Mouse (Mus musculus) thymus, adult 2 months (tissue): ENCODE measurements around the gene A130010J15Rik. TPM values are rescaled to one million over a fixed set of nuclear protein-coding genes. Genes with fewer than 3 reads are reported as not detected.

Experiments used
- DNase-seq: peaks from one replicate; pipeline ENCODE4 v3.0.0; 2021
- H3K27ac ChIP-seq: fragments of 200-500 bp; 2 replicates; pipeline ENCODE4 v1.5.1; 2012; ENCODE audit warnings: low read length, control low read depth; ENCODE audit not compliant: control insufficient read depth, insufficient read depth
- H3K27me3 ChIP-seq: fragments of 200-500 bp; 2 replicates; pipeline ENCODE4 v1.6.1; 2012; ENCODE audit warnings: mild to moderate bottlenecking, low read length, moderate library complexity, mixed read lengths; ENCODE audit not compliant: control insufficient read depth, insufficient read depth
- H3K36me3 ChIP-seq: fragments of 200-500 bp; 2 replicates; pipeline ENCODE4 v1.6.1; 2012; ENCODE audit warnings: mild to moderate bottlenecking, low read length, moderate library complexity; ENCODE audit not compliant: control insufficient read depth, insufficient read depth
- H3K4me1 ChIP-seq: fragments of 200-500 bp; replicated peaks from 2 replicates; pipeline ENCODE4 v1.6.1; 2012; ENCODE audit warnings: low read length; ENCODE audit not compliant: control insufficient read depth, insufficient read depth
- H3K4me3 ChIP-seq: fragments of 200-500 bp; 2 replicates; pipeline ENCODE4 v1.5.1; 2012; ENCODE audit warnings: mild to moderate bottlenecking, low read length, control low read depth, moderate library complexity; ENCODE audit not compliant: control insufficient read depth, insufficient read depth
- CTCF ChIP-seq: fragments of 200-500 bp; IDR thresholded peaks from 2 replicates; pipeline ENCODE4 v1.5.1; 2012; ENCODE audit warnings: mild to moderate bottlenecking, control low read depth, low read length, moderate library complexity, borderline replicate concordance; ENCODE audit not compliant: control insufficient read depth, poor library complexity, insufficient read depth; ENCODE audit errors: extremely low read depth
- POLR2A ChIP-seq: fragments of 200-500 bp; IDR thresholded peaks from 2 replicates; pipeline ENCODE4 v1.6.1; 2012; ENCODE audit warnings: mild to moderate bottlenecking, low read length, control low read depth, moderate library complexity; ENCODE audit not compliant: control insufficient read depth, poor library complexity, insufficient read depth; ENCODE audit errors: extremely low read depth
- WGBS: fragments of 180-500 bp; shearing (Covaris S2); methylation state at CpG from one replicate; pipeline ENCODE4 v1.1.7; 2018; 5-methylcytosine and 5-hydroxymethylcytosine counted together
- polyA plus RNA-seq: library from polyadenylated mRNA; depleted of rRNA; stranded (reverse); fragments of >200 nt; gene quantifications from 2 replicates; pipeline ENCODE4 v1.2.3, GENCODE M21; 2012

Gene A130010J15Rik
- polyA plus RNA-seq, 1 experiment = 7.2 TPM

DNA sequence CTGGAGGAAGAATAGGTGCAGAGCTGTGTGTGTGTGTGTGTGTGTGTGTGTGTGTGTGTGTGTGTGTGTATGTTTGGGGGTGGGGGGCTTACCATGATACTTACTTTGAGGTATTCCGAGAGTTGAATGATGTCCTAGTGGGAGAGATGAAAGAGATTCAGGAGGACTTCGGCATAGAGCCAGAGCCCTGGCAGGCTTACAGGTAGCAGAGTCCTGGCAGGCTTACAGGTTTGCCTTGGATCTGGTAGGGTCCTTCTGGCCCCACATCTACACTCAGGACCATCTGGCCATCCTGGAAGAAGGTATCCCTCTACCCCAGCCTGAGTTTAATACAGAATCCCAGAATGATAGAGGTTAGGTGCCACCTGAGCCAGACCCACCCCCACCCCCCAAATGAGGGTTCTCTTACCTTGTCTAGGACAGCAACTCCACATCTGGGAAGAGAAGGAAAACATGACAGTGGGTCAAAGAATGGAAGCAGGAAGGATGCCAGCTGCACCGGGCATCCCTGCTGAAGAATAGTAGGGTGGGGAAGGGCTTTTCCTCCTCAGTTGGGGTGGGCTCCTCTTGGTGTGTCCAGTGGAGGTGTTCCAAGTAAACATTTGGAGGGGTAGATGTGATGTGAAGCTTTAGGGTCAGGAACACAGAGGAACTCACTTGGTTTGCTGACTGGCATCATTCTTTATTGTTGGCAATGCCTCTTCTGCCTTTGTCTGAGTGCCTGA, 26.7 kb downstream of the A130010J15Rik start:
- TF ChIP-seq CTCF (no peak), POLR2A (no peak)
- Histone ChIP-seq H3K4me3 (no peak overlapping the region), H3K36me3 (peaks cover 92% of the 10 kb centered on the region), H3K27ac (no peak overlapping the region), H3K27me3 (no peaks in the 10 kb centered on the region), H3K4me1 (peaks cover 49% of the 10 kb centered on the region)
- WGBS = 97% methylated on average over 3 of the region's 3 CpGs
- DNase-seq = no peak

DNA sequence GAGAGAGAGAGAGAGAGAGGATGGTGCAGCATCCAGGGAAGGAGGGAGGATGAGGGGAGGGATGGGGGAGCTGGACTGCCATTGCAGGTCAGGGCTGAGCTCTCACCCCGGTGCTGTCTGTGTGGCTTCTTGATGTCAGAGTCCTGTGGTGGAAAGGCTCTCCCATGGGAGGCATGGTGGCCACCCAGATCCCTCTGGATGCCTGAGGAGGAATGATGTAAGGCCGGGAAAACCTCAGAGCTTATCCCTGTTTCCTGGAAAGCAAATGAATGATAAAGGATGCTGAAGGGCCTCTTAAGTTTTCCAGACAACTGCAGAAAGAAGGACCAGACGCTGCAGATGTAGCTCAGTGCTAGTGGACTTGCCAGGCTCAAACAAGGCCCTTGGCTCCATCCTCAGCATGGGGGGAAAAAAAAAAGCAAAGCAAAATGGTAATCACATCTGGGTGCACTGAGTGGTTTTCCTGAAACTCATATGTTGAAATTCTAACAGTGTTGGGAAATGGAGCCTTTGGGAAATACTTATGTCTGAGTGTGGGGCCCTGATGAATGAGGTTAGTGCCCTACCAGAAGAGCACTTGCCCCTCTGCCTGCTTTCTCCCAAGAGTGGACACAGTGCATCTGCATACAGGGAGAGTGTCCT, 27.4 kb downstream of the A130010J15Rik start:
- Histone ChIP-seq H3K27ac (no peak overlapping the region), H3K36me3 (peaks cover 85% of the 10 kb centered on the region), H3K4me1 (peaks cover 43% of the 10 kb centered on the region), H3K4me3 (no peak overlapping the region), H3K27me3 (no peaks in the 10 kb centered on the region)
- WGBS = 96% methylated on average over 3 of the region's 3 CpGs
- DNase-seq = no peak
- TF ChIP-seq POLR2A = no peak
- no peak for TF ChIP-seq CTCF

DNA sequence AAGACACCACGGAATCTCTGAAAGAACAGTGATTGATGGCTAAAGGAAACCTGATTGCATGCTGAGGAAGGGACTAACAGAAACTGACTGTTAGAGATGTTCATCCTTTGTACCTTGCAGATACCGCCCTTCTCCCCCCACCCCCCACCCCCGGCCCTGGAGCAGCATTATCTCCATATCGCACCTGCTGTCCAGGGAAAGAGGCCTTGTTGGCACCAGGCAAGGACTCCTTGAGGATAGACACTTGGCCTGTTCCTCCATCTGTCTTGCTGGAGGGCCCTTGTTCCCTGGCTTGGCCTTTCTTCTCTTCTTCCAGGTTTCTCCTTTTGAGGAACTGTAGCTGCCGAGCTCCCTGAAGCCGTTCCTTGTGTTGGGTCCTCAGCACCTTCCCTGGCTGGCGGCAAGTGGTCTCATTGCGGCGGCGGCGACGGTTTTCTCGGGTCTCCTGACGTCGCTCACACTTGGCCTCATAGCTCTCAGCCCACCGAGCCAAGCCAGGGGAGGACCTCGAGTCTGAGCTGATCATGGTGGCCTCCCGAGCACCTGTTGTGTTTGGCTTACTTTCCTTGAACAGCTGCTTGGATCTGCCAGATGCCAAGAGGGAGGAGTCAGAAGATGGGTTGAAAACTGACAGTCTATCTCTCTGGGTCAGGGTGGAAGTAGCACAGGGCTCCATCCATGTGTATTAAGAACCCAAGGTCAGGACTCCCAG, 29.8 kb downstream of the A130010J15Rik start:
- peaks cover 28% of the 10 kb centered on the region for H3K4me1 ChIP-seq
- H3K36me3 ChIP-seq = peaks cover 64% of the 10 kb centered on the region

DNA sequence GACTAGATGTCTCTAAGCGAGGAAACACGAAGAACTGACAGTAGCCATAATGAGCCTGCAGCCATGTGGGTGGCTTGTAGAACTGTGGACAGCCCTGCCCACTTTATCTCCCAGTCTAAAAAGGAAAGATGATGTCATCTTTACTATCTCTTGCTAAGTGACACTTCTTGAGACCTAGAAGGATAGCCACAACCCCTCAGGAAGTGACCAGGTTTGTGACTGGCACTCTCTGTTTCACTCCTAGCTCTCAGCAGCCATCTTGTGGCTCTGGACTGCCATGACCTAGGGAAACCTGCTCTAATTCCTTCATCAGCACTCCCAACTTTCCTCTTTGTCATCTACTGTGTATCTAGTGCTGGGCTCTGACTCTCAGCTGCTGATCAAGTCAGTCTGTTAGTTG, 30.5 kb downstream of the A130010J15Rik start:
- TF ChIP-seq CTCF = no peak
- Histone ChIP-seq H3K27me3 (no peaks in the 10 kb centered on the region), H3K36me3 (peaks cover 57% of the 10 kb centered on the region), H3K27ac (peak overlapping the region; percentile 3; the same call in 1 of the 2 replicates), H3K4me3 (no peak overlapping the region), H3K4me1 (peaks cover 28% of the 10 kb centered on the region)
- 96% methylated on average over 2 of the region's 2 CpGs for WGBS
- no peak for DNase-seq

More for the DNA sequence above, 29.8 kb downstream of the A130010J15Rik start:
- Histone ChIP-seq H3K27me3 (no peaks in the 10 kb centered on the region), H3K4me3 (no peak overlapping the region), H3K27ac (peak overlapping the region; percentile 3; the same call in 1 of the 2 replicates)
- DNase-seq = no peak
- TF ChIP-seq POLR2A (no peak), CTCF (no peak)
- 88% methylated on average over 18 of the region's 18 CpGs for WGBS

DNA sequence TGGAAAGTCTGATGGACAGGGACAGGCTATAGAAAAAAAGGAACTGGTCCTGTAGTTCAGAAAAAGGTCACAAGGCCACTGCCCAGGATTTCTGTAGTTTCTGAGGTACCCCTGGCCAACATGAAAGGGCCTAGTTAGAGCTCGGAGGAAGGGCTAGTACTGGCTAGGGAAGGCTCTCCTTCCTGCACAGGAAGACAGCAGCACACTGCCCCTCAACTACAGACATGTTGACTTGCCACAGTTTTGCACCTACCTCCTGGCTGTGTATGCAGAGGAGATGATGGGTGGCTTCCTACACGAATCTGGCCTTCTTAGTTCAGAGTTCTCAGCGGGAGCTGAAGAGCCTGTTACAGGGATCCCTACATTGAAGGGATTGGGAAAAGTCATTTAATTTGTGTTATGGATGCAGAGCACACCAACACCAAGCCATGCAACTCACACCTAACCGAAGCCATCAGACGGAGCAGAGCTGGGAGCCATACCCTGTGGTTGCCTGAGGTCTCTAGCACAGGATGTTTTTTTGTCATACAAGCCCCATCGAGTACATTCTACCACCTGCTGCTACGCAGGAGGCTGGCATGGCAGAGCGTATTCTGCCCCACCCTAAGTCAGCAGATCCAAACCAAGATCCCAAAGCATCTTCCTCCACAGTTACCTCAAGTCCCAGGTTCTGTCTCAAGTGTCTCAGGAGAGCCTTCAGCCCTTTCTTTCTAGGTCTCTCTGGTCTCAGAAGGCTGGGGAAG, 33.0 kb downstream of the A130010J15Rik start:
- Histone ChIP-seq H3K27me3 (no peaks in the 10 kb centered on the region), H3K27ac (peak overlapping the region; percentile 99), H3K36me3 (peaks cover 32% of the 10 kb centered on the region), H3K4me3 (peak overlapping the region; percentile 62), H3K4me1 (peaks cover 28% of the 10 kb centered on the region)
- TF ChIP-seq POLR2A (no peak), CTCF (no peak)
- peak; percentile 66 for DNase-seq
- WGBS = 3% methylated on average over 8 of the region's 8 CpGs

DNA sequence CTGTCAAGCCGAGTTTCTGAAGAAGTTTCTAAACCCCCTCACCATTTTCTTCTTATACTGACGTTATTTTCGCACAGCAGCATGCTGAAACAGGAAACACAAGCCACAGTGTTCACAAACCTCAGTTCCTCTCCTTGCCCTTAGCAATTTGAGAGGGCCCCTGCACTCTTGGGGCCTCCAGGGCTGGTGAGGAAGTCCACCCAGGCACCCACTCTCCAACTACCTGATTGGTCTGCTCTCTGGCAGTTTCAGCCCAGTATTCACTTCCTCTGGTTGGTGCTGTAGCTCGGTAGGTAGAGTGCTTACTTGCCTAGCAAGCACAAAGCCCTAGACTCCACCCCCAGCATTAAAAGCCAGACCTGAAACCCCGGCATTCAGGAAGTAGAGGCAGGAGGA, 33.5 kb downstream of the A130010J15Rik start, which contains the start of gene Traf3ip3:
Traf3ip3 (minus strand) TSS at position 321 of the 396 bp plus-strand sequence.
- WGBS = 8% methylated on average over 5 of the region's 5 CpGs
- Histone ChIP-seq H3K4me1 (peaks cover 25% of the 10 kb centered on the region), H3K27me3 (no peaks in the 10 kb centered on the region), H3K4me3 (peak within 1 kb of the TSS; percentile 62), H3K36me3 (peaks cover 27% of the 10 kb centered on the region), H3K27ac (peak within 1 kb of the TSS; percentile 99)
- no peak for TF ChIP-seq CTCF
- peak; percentile 75; the same call in 1 of the 2 replicates for TF ChIP-seq POLR2A
- peak; percentile 84 for DNase-seq
